Mouse (Mus musculus): Measurements from ENCODE around the gene a. TPM values are rescaled to one million over a fixed set of nuclear protein-coding genes. Genes with fewer than 3 reads are reported as not detected.
A peak's percentile ranks its signal among the peaks of the same experiment; 100 is the strongest.
"Not testable (repeated sequence)": the region's sequence is repeated elsewhere in the genome, so short reads cannot be mapped to it uniquely, and the experiment has no call there.

Gene a
- polyA plus RNA-seq, 1 experiment from 2014 or later: 44.6 TPM

DNA sequence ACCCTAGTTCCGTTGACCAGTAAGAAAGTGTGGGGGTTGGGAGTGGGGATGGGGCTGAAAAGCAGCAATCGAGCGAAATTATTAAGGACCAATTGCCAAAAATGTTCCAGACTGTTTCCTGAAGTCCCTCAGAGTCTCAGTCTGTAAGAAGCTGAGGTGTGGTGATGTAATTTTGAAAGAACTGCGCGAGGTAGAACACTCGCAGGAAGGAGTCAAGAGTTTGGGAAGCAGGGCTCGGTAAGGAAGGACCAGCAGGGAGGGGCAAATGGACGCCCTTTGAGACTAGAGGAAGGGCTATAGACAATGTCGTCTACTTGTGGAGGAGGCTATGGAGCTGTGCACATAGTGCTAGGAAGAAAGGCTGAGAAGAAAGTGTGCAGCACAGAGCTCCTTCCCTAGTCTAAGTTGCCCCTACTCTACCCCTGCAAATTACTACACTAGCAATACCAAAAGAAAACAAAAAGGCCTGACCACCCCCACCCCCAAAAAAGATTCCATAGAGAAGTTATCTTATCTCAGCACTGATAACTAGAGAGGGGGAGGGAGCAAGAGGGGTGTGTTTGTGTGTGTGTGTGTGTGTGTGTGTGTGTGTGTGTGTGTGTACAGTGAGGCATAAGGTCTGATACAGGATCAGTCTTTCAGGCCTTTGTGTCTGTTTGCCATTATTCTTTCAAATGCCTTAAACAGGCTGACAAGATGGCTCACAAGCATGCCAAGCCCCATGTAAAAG is 260.6 kb downstream of the a start:
- DNase-seq (ENCODE audit: low spot score): no peak

DNA sequence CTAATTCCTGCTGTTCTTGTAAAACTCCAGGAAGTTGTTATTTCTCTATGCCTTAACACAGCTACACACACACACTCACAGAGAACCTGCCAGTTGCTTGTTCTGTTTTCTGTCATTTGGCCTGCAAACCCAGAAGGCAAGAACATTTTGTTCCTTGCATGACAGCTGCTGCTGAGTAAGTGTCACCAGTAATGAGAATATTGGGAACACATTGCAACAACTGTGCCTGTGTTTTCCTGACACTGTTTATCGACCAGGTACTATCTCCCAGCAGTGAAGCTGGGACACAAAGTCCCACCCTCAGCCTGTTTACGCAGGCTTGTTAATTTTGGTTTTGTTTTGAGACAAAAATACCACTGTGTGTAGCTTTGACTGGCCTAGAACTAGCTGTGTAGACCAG is 261.5 kb downstream of the a start:
- no peak for DNase-seq (ENCODE audit: low spot score)

DNA sequence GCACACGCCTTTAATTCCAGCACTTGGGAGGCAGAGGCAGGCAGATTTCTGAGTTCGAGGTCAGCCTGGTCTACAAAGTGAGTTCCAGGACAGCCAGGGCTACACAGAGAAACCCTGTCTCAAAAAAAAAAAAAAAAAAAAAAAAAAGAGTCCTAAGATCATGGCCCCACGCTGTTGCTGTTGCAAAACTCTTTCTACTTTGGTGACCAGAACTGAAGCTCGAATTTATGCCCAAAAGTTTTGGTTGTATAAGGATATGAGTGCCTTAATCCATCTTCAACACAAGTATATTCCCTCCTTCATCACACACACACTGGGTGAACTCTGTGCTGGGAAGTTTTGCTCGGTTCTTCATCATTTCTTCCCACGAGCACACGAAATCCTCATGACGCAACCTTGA is 262.3 kb downstream of the a start:
- not testable (repeated sequence) for DNase-seq (ENCODE audit: low spot score)

DNA sequence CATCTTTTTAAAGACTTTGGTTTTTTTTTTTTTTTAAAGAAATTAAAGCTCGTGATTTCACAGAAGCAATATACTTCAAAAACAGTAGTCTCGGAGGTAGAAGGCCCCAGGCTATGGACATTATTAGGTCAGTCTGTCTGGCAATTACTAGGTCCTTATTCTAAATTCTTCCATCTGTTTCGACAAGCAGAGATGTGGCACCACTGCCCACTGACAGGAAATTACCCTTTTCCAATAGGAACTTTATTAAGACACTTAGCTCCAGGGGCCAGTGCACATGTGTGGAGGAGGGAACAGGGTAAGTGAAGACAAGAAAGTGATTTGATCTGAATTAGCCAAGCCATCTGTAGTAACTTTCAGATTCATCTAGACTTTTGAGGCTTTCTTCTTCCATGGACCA is 263.5 kb downstream of the a start:
- DNase-seq (ENCODE audit: low spot score): no peak

DNA sequence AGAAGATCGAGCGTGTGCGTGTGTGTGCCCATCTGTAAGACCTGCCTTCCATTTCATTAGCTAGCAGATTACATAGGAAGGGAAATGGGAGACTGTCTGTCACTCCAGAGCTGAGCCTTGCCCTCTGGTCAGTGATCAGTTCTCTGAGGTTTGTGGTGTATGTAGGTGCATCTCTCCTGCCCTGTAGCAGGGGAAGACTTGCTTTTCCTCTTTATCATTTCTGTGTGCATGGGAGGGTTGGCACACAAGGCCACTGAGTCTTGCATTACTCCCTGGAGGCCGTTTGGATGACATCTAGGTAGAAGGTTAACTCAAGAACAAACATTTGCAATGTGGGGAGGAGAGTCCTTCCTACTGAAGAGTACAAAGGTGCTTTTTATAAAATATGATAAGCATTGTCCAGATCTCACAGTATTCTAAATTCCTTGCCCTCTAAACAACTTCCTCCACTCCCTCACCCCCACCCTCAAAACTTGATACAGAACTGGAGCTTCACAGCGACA is 264.9 kb downstream of the a start:
- no peak for DNase-seq (ENCODE audit: low spot score)

DNA sequence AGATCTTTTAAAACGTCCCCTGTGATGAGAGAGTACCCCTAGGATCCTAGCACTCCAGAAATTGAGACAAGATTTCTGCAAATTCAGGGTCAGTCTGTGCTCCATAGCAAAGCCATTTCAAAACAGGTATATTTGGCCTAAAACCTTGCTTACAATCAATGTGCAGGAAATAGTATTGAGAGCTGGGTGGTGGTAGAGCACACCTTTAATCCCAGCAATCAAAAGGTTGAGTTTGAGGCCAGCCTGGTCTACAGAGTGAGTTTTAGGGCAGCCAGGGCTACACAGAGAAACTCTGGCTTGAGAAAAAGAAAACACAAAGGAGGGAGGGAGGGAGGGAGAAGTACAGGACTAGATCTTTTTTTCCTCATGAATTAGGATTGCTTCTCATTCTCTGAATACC is 266.2 kb downstream of the a start:
- no peak for DNase-seq (ENCODE audit: low spot score)

DNA sequence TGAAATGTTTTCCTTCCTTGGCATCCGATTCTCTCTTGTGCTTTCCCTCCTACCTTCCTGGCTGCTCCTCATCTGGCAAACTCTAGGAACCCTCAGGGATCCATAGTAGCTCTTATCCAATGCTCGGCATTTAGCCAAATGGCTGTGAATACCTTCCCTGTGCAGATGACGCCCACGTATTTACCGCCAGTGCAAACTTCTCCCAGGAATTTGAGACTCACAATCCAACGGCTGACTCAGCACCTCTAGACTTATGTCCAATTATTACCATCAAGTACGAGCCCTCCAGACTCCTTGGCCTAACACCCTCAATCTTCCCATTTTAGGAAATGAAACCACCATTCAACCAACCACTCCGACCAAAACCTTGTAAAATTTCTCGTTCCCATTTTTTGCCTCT is 279.8 kb downstream of the a start:
- no peak for DNase-seq (ENCODE audit: low spot score)

DNA sequence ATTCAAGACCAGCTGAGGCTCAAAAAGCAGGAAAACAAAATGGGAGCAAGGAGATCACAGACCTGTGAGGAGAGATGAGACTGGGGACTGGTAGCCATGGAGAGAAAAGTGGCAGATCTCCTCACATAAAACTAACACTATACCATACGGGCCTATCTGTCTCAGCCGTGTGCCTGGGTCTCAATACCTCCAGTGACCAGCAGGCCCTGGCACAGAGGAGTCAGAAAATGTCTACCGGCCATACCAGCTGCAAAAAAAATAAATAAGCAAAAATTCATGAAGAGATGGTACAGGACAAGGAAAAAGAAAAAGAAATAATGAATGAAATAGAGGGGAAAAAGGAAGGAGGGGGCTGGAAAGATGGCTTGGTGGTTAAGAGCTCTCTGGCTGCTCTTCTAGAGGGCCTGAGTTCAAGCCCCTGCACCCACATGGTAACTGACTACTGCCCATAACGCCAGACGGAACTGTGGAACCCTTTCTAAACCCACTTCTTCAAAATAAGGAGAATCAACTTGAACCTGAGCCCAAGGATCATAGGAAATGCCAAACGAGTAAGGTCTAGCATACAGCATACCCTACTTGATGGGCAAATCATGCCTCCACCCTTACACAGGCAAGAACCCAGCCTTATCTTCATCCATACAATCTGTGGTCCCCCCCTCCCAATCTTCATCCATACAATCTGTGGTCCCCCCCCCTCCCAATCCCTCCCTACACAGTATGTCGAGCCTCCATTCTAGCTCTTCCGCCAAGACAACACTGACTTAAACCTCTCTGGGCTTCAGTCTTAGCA is 281.3 kb downstream of the a start:
- no peak for DNase-seq (ENCODE audit: low spot score)

DNA sequence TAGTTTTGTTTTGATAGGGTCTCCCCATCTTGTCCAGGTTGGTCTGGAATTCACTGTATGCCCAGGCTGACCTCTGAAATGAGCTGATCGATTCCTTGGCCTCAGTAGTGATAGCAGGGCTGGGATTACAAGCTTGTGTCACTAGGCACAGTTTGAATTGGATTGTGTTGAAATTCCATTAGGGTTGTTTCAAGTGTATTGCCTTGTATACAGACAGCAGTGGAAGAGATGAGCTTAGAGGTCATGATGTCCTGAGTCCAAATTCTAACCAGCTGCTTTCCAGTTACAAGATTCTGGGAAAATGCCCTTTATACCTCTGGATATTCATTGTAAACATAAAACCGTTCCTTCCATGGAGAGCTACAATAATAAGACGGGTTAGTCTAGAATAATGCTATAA is 282.1 kb downstream of the a start:
- DNase-seq (ENCODE audit: low spot score): no peak

DNA sequence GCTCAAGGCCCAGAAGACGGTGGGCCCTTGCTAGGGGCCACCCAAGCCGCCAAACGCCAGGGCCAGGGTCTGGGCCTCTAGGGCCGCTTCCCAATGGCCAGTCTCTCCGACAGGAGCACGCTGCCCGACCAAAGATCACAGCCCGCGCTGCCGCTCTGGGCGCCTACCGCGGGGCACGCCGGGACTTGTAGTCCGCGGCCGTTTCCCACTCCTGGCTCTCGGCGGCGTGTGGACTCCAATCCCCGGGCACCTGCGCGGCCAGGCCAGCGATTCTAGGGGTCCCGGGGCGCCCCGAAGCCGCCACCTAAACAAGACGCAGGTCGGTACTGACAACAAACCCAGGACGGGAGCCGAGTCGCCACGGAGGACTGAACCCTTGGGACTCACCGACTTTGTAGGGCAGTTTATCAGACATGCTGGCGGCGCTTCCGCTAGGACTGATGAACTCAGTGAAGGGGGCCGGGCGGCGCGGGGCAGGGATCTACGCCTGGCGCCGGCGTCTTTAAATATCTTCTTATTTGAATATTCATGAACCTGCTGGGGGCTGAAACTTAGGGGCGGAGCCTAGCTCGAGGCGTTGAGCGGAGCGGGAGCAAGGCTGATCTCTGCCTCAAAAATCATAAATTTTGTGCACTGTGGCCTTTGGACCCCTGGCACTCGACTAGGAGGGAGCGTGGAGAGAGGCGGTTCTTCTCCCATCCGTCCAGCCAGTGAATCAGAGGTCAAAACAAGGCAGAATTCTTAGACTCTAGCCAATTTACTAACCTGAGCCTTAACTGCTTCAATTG is 283.0 kb downstream of the a start, which contains the start of gene Ahcy:
TSS of gene Ahcy (minus strand) at position 520 of the 788 bp plus-strand sequence.
- peak; percentile 92 for DNase-seq (ENCODE audit: low spot score)

DNA sequence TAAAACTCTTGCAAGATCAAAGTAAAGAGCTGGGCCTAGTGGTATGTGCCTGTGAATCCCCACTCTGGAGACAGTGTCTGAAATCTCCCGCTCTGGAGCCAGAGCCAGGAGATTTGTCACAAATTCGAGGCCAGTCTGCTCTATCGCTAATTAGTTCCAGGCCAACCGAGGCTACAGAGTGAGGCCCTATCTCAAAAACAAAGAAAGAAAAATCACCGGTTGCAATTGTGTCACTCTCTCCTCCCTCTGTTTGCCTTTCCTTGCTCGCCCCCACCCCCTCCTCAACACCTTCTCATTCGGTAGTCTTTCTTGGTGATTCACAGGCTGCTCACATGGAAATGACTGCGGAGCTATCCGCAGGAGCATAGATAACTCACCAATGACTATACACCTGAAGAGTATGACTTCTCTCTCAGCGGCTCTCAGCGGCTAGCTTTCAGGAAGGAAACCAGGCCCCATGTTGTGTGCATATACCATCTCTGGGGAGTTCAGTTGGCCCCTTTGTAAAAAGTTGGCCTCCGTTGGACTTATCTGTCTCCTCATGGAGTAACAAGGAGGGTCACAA is 283.6 kb downstream of the a start:
- DNase-seq (ENCODE audit: low spot score): no peak

DNA sequence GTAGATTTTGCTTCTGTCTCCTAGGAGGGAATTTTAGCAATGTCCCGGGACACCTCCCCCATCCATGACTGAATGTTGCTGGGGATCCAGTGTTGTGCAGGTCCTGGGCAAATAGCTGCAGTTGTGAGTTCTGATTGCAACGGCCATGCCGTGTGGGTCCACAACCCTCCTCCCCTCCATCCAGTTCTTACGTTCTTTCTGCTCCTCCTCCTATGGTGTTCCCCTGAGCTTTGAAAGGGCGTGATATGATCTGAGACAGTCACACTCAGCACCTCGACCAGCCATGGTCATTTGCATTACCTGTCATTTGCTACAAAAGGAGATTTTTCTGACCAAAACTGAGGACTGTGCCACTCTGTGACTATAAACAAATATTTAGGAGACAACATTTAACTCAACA is 284.4 kb downstream of the a start:
- no peak for DNase-seq (ENCODE audit: low spot score)

DNA sequence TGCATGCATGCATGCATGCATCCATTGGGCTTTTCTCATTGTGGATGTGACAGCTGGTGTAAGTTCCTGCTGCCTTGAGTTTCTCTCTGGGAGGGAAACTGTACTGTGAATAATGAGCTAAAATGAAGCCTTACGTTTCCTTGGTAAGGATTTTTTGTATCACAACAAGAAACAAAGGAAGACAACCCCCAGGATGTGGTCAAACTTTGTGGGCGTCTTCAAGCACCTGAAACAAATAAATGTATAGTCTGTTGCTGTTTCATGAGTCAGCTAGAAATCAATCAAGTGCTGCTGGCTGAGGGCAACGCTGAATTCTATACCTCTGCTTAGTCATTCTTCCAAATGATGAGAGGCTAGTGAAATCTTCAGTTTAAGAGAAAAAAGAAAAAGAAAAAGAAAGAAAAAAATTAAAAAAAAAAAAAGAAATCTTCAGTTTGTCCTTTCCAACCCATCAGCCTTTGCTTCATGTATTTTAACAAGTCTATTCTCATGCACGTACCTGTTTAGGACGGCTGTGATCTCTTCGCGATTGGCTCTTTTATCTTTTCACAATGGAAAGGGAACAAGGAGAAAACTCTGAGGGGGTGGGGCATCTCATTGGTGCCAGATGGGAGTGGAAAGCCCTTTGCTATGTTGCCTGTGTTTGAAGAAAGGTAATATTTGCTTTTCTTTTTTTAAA is 288.4 kb downstream of the a start:
- DNase-seq (ENCODE audit: low spot score): peak; percentile 84

DNA sequence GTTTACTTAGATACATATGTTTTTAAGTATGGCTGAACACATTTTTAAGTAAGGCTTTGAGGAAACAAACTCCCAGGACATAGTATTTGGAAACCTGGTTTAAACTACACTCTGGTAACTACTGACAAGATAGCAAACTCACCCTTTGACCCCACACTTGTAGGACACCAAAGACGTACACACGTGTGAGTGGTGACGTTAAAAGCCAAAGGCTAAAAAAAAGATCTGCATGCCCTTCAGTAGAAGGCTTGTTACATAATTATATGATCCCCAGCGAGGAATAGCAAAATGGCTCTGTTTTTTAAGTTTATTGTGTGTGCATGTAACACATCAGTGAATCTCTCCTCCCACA is 289.0 kb downstream of the a start:
- DNase-seq (ENCODE audit: low spot score): no peak

DNA sequence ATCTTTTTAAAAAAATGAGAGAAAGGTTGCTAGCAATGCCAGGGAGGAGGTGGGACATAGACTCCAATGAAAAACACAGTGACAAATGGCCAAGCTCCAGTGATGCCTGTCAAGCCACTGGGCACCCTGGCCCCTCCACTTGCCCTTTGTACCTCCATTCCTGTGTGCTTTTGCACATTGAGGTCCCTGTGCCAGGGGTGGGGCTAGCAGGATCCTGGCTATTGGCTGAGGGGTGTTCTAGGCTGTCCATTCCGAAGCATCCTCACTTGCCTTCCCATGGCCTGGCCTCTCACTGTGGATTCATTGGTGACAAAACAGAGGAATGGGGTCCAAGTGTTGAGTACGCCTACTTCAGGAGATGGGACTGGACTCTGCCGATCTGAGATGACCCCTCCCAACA is 289.9 kb downstream of the a start:
- DNase-seq (ENCODE audit: low spot score): no peak

DNA sequence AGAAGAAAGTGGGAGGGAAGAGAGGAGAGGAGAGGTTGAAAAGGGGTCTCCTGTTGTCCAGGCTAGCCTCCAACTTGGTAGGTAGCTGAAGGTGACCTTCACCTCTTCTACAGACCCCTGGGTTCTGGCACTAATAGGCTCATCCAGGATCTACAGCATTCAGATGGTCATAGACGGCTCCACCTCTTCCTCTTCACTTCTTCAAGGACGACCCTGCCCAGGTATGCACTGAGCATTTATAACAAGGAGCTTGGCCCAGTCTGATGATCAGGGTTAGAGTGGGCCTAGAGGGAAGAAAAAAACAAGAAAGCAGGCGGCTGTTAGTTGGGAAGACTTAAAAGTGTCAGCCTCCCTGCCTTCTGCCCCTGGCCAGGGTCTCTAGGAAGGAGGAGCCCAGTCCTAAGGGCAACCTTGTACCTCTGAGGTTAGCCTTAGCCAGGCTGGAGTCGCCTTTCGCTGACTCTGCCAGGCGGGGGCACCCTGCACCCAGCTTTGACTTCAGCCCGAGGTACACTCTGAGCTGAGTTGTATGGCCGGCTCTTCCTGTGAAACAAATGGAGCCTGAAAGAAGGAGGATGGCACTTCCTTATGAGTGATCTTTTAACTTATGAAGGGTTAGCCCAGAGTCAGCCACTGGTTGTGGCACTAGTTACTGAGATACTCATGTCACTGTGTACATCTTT is 291.1 kb downstream of the a start:
- peak; percentile 62 for DNase-seq (ENCODE audit: low spot score)

DNA sequence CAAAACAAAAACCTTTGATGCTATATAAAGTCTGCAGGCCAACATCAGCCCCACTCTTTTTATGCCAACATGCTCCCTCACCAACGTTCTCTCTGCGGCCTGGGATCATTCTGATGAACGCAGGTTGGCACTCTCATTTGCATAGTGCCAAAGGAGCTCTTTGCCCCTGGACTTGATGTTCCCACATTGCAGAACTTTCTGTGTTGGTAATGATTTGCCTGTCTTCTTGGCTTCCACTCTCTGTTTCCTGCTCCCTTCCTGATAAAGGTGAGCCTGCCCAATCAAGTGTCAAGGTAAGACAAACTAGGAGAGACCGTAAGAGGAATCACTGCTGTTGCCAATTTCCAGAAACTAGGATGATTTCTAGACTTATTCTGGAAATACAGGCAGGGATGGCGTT is 293.3 kb downstream of the a start:
- no peak for DNase-seq (ENCODE audit: low spot score)

DNA sequence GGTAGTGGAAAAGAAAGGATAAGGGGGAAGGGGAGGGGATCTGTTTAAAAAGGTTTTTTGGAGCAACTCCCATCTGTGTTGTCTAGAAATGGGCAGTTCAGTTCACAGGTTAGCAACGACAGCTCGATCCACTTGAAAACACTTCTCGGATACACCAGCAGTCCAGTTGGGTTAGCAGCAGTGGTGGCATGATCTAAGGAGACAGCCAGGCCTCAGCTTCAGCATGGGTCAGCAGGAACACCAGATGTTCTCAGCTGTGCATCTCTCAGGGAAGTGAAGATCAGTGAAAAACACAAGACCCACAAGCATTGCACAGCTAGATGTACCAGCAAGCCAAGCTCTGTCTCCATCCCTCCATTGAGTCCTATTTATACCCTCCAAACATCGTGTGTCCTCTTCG is 295.1 kb downstream of the a start:
- no peak for DNase-seq (ENCODE audit: low spot score)

DNA sequence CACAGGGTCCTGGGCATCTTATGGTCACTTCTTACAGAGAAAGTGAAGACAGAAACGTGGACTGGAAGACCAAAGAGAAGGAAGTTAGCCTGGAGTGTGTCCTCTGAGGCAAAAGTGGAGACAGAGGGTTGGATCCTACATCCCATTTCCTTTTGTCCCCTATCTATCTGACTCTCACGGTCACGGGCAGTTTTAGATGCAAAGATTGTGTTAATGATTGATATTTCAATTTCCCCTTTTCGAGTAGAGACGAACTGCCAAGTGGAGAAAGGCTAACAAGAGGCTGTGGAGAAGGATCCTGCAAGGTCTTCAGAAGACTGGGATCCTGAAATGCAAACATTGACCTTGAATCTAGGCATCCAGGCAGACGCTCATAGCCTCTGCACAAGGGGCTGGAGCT is 297.1 kb downstream of the a start:
- DNase-seq (ENCODE audit: low spot score): no peak

DNA sequence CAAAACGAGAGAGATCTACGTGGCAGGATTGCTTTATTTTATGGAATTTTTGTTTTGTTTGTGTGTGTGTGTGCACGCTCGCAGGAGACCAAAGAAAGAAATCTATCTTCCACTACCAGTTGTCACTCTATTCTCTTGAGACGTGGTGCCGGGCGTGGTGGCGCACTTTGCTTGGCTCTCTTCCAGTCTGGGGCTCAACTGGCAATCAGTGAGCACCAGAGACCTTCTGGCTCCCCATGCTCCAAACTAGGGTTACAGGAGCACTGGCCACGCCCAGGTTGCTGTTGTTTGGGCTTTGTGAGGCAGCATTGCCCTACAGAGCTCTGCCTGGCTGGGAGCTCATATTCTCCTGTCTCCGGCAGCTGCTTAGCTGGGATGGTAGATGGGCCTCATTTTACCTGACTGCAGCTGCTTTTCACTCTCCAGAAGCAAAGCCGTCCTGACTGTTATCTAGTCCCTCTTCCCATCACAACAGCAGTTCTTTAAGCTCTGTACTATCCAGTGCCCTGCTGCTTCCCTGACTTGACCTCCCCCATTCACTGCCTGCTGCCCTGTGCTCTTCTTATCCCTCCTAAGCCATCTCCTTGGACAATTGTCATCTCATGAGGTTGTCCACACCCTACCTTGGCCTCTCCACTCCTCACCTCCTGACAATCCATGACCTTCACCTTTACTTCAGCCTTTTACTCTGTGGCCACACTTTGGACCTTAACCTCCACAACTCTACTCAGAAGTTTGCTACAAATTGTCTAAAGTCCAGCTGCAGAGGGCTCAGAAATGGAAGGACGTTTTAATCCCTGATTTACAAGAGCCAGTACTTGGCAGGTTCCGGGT is 299.9 kb downstream of the a start:
- DNase-seq (ENCODE audit: low spot score): no peak

Measured in thymus, postnatal 0 days (tissue).